Mouse (Mus musculus) brain, embryonic 14.5 days (tissue): ENCODE measurements around the gene Ccdc148. TPM values are rescaled to one million over a fixed set of nuclear protein-coding genes. Genes with fewer than 3 reads are reported as not detected.

Experiments used
- DNase-seq: peaks from one replicate; pipeline ENCODE4 v3.0.0-alpha.2; 2011; ENCODE audit warnings: low read depth
- CTCF ChIP-seq: fragments of 200-500 bp; IDR thresholded peaks from 2 replicates; pipeline ENCODE4 v1.5.1; 2012; ENCODE audit warnings: inconsistent platforms, mild to moderate bottlenecking, moderate library complexity, borderline replicate concordance; ENCODE audit not compliant: insufficient read depth, insufficient read length; ENCODE audit errors: extremely low read depth
- POLR2A ChIP-seq: fragments of 200-500 bp; IDR thresholded peaks from 2 replicates; pipeline ENCODE4 v1.6.1; 2012; ENCODE audit warnings: mild to moderate bottlenecking, inconsistent platforms, borderline replicate concordance; ENCODE audit not compliant: poor library complexity, insufficient read depth, insufficient read length, severe bottlenecking; ENCODE audit errors: extremely low read depth
- polyA plus RNA-seq: library from polyadenylated mRNA; depleted of rRNA; stranded (reverse); fragments of >200 nt; gene quantifications from 2 replicates; pipeline ENCODE4 v1.2.3, GENCODE M21; 2012

Ccdc148 gene
- polyA plus RNA-seq, 1 experiment = 2.5 TPM

DNA sequence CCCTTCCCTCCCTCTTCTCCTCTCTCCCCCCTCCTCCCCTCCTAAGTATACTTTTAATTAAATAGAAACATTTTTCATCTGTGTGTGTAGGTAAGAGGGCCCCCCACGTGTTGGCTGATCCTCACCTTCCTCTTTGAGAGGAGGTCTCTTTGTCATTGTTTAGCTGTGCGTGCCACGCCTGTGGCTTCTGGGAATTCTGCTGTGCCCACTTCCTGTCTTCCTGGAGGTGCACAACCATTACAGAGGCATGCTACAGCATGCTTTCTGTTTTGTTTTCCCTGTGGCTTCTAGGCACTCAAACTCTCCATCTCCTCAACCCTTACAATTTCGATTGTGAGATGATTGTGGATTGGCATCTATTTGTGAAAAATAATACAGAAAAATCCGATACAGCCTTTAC lies 11.1 kb upstream of the Ccdc148 start:
- DNase-seq = no peak
- TF ChIP-seq POLR2A (no peak), CTCF (no peak)

DNA sequence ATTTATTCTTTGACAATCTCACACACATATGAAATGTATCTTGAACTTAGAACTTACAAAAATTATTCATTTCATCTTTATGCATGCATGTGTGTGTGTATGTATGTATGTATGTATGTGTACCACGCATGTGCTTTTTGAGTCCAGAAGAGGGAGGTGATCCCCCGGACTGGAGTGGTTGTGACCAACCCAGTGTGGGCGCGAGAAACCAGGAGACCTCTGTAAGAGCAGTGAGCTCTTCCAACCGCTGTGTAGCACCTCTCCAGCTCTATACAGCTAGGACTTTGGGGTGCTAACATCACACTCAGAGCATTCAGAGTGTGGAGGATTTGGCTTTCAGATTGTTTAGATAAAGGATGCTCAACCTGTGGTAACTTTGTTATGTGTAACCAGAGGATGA lies 10.1 kb upstream of the Ccdc148 start:
- no peak for TF ChIP-seq CTCF
- TF ChIP-seq POLR2A = no peak
- no peak for DNase-seq

DNA sequence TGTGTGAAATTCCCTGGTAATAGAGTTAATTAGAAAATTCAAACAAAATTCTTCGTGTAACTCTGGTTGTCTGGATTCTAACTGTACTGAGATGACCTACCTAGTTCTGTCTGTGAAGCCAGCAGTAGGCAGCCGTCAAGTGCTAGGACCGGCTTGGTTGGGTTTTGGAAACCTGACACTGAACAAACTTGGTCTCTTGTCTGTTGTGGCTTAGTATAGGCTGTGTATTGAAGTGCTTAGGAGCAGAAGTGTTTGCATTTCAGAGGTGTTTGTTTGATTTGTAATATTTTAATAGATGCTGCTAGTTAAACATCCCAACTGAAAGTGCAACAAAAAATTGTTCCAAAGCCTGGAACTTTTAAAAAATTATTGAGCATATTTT lies 9.7 kb upstream of the Ccdc148 start:
- DNase-seq = no peak
- no peak for TF ChIP-seq CTCF

DNA sequence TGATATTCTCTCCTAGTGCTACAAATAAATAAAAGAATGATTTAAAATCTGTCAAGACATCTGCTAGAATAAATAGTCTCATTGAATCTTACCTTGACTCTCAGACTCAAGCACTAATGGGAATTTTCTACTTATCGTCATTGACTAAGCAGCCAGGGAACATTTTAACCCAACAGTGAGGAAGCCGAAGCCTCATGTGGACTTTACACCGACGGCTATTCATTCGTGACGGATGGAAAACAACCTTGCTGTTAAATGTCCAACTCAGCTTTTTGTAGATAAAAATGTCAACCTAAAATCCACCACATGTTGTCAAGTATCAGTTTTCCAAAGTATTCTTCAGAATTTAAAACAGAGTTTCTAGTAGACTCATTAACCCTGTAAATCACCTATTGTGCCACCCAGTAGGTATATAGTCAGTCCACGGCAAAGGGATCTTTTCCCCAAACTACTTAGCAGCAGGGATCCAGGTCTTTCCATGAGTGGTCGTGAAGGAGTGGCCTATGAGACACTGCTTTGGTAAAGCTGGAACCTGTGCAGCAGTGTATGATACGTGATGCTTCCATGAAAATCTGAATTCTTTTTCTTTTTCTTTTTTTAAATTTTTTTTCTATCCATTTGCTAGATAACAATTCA lies 9.2 kb upstream of the Ccdc148 start:
- TF ChIP-seq CTCF = no peak
- TF ChIP-seq POLR2A = no peak
- no peak for DNase-seq

DNA sequence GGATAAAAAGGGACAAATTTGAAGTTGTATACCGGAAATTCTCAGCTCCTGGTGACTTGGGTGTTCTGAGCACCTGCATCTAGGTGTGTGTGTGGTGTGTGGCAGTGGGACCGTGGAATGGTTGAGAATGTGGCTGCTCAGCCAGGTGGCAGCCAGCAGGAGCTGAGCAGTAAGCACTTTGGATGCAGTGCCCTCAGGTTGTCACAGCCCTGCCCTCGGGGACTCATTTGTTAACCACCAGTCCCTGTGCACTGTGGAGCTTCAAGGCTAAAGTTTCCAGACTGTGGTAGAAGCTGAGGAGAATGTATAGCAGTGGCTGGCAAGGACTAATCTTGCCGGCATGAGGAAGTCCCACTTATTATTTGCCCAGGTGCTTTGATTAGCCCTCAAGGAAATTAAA lies 7.3 kb upstream of the Ccdc148 start:
- TF ChIP-seq CTCF = no peak
- TF ChIP-seq POLR2A = no peak

DNA sequence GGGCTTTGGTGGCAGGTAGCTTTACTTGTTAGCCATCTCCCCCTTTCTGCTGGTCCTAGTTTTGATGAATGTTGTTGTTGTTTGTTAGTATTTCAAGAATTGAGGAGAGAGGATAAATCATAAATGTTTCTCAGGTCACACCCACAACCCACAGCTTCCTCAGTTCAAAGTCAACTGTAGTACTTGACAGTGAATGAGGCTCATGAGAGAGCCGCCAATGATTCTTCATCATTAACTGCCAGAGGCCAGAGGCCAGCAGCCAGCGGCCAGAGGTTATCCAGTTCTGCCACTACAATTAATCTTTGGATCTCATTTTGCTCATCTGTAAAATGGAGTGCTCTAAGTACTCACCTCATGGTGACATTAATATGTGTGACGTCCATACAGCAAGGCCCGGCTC lies 6.5 kb upstream of the Ccdc148 start:
- no peak for DNase-seq
- TF ChIP-seq CTCF (no peak), POLR2A (no peak)

More for the DNA sequence above, 7.3 kb upstream of the Ccdc148 start:
- no peak for DNase-seq

DNA sequence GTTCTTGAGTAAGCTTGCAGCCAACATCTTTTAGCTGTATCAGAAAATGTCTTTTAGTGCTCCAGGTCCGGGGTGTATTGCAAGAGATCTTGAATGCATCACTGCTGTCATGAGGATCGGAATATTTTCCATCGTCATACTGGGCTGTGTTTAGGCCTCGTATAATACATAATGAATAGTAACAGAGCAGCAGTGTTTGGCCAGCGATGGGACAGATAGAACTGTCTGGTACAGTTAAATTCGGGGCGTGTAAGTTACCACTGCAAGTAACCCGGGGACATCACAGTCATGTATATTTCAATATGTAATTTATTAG lies 1.8 kb upstream of the Ccdc148 start:
- DNase-seq = no peak
- TF ChIP-seq CTCF (no peak), POLR2A (no peak)

DNA sequence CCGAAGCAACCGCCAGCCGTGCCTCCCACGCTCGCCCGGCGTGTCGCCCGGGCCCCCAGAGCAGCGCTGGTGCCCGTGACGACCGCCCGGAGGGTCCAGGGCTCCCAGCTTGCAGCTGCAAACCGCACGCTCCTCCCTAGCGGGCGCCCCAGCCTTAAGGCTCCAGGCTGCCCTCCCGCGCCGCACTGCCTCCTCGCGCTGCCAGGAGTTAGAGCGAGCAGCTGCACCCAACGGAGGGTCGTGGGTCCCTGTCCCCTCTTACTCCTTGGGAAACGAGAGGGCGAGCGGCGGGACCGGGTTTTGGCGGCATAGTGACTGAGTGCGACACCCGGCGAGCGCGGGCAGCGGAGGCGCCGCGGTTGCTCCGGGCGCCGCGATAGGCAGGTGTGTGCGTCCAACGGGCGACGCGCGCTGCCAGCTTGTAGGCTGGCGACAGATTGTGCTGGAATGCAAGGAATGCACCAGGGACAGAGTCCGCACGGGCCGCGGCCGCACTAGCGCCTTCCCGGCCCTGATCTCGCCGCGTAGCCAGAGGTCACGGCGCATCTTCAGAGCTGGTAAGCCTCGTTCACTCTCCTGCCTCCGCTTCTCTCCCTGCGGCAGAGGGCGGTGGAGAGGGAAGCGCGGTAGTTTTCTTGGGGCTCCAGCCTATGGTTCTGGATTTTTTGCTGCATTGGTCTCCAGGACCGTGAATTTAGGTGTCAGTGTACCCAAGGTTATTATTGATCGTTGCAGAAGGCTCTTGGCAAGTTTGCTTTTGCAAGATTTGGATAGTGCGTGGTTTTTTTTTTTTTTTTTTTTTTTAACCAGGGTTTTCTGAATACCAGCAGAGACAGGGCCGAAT lies 1.2 kb upstream of the Ccdc148 start:
- peak; percentile 88 for DNase-seq
- TF ChIP-seq CTCF (peak; percentile 39; the same call in 1 of the 2 replicates), POLR2A (0 out of 2 replicates have a peak, but pooled peaks have one; percentile 4)

DNA sequence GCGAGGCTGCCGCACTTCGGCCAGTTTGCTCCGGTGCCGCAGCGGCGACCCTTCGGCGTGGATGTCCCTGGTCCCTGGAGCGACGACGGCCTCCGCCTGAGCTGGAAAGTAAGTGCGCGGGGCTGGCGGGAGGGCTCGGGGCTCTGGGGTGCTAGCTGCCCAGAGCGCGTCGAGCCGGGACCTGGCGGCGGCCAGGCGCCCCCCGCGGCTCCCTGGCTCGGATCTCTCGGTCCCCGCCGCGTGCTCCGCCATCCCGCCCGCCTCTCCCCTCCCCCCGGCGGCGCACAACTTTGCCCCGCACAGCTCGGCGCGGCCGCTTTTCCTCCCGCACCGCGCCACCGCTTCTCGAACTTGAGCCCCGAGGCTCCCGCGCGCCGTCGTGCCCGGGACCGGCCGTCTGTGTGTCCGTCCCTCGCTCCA lies 548 bp upstream of the Ccdc148 start:
- peak; percentile 58 for DNase-seq
- no peak for TF ChIP-seq CTCF

DNA sequence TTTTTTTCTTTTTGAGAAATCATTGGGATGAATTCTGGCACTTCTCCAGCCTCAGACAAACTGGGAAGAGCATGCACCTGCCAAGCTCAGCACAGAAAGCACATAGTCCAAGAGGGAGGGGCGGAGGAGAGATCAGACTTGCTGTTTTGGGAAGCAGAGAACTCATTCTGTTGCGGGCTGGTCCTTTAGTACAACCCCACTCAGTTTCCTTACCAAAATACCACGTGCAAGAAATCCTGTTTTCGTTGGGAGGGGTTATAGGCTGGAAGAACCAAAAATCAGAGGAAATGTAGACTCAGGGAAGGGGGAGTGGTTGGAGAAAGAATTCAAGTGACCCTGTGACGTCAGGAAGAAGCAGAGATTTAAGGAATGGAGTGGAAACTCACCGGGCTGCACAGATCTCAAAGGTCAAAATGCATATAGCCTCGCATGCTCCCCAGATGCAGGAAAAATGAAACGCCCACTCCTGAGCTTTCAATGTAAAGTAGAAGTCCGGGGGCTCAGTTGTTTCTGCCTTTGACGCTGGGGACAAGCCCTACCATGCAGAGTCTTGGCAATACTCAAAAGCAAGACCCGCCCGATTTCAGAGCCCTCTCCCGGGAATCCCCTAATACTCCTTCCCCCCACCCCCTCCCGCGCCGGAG lies 400 bp downstream of the Ccdc148 start:
- TF ChIP-seq CTCF (no peak), POLR2A (no peak)
- peak; percentile 67 for DNase-seq

DNA sequence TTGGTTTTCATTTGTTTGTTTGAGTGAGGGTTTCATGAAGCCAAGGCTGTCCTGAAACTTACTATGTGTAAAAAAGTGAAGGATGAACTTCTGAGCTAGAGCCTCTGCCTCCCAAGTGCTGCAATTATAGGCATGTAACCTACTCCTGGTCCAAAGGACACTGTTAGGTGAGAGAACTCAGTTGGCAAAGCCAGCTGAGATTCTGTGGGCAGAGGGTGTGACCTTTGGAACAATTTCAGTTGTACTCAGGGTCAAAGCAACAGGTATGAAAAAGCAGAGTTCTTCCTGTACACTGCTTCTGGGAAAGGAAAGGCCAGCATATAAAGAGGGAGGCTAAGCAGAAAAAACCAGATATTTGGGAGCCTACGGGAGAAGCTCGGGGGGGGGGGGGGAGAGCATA lies 2.4 kb downstream of the Ccdc148 start:
- TF ChIP-seq POLR2A (no peak), CTCF (no peak)
- no peak for DNase-seq

DNA sequence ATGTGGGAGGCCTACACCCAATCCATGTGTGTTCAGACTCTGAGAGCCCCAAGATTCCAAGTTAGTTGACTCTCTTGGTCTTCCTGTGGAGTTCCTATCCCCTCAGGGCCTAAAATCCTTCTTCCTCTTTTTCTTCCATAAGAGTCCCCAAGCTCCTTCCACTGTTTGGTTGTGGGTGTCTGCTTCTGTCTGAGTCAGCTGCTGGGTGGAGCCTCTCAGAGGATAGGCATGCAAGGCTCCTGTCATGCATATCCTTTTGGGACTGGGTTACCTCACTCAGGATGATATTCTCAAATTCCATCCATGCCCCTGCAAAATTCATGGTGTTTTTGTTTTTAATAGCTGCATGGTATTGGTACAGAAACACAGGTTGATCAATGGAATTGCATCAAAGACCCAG lies 5.1 kb downstream of the Ccdc148 start:
- no peak for DNase-seq
- TF ChIP-seq CTCF (no peak), POLR2A (no peak)
